Mouse (Mus musculus): ENCODE measurements around the gene Lmx1a. TPM values are rescaled to one million over a fixed set of nuclear protein-coding genes. Genes with fewer than 3 reads are reported as not detected.
A peak's percentile ranks its signal among the peaks of the same experiment; 100 is the strongest.

The Lmx1a gene
- polyA plus RNA-seq, 1 experiment from 2014 or later: 0.68 TPM

- H3K27me3 ChIP-seq (replicated peaks): peaks cover 16% of the 10 kb centered on the region; the same call in 1 of the 2 replicates
Observed at GRCm38 (mm10) chr1:167754636-167755522, 65.8 kb downstream of the Lmx1a start.

GRCm38 (mm10) chr1:167758208-167758607 lies 69.2 kb downstream of the Lmx1a start:
- ATAC-seq (ENCODE audit: low FRiP score): peak; percentile 49; the same call in 1 of the 2 replicates
- Histone ChIP-seq H3K36me3 (no peaks in the 10 kb centered on the region), H3K4me2 (no peak overlapping the region), H3K4me3 (replicated peaks) (no peak overlapping the region), H3K9ac (replicated peaks) (no peak overlapping the region), H3K27ac (replicated peaks) (no peak overlapping the region), H3K27me3 (replicated peaks) (peaks cover 17% of the 10 kb centered on the region), H3K4me1 (peaks cover 51% of the 10 kb centered on the region), H3K9me3 (replicated peaks) (no peaks in the 10 kb centered on the region)
- 17% methylated on average over 8 of the region's 8 CpGs for WGBS

More at GRCm38 (mm10) chr1:167754636-167755522, 65.8 kb downstream of the Lmx1a start:
- H3K4me3 ChIP-seq (replicated peaks): no peak overlapping the region
- peak; percentile 46; the same call in 1 of the 2 replicates for ATAC-seq (ENCODE audit: low FRiP score)
- WGBS: 10% methylated on average over 14 of the region's 14 CpGs
- H3K4me2 ChIP-seq: peak overlapping the region; percentile 9; the same call in 1 of the 2 replicates
- H3K27ac ChIP-seq (replicated peaks): no peak overlapping the region
- H3K4me1 ChIP-seq: peaks cover 33% of the 10 kb centered on the region
- no peak overlapping the region for H3K9ac ChIP-seq (replicated peaks)
- no peaks in the 10 kb centered on the region for H3K36me3 ChIP-seq
- H3K9me3 ChIP-seq (replicated peaks): no peaks in the 10 kb centered on the region

- H3K27ac ChIP-seq (replicated peaks): no peak overlapping the region
Observed at GRCm38 (mm10) chr1:167760307-167760706, 71.3 kb downstream of the Lmx1a start.

GRCm38 (mm10) chr1:167761785-167762223 lies 72.8 kb downstream of the Lmx1a start:
- H3K9me3 ChIP-seq (replicated peaks): no peaks in the 10 kb centered on the region
- H3K36me3 ChIP-seq: no peaks in the 10 kb centered on the region
- no peak overlapping the region for H3K9ac ChIP-seq (replicated peaks)
- peaks cover 36% of the 10 kb centered on the region for H3K27me3 ChIP-seq (replicated peaks)
- peak overlapping the region; percentile 21; the same call in 1 of the 2 replicates for H3K4me2 ChIP-seq
- ATAC-seq (ENCODE audit: low FRiP score): peak; percentile 32; the same call in 1 of the 2 replicates
- 5% methylated on average over 13 of the region's 13 CpGs for WGBS
- H3K4me3 ChIP-seq (replicated peaks): no peak overlapping the region
- H3K27ac ChIP-seq (replicated peaks): no peak overlapping the region
- H3K4me1 ChIP-seq: peaks cover 35% of the 10 kb centered on the region

More at GRCm38 (mm10) chr1:167760307-167760706, 71.3 kb downstream of the Lmx1a start:
- no peaks in the 10 kb centered on the region for H3K36me3 ChIP-seq
- no peak overlapping the region for H3K4me3 ChIP-seq (replicated peaks)
- peaks cover 34% of the 10 kb centered on the region for H3K27me3 ChIP-seq (replicated peaks)
- H3K4me1 ChIP-seq: peaks cover 35% of the 10 kb centered on the region
- H3K4me2 ChIP-seq: no peak overlapping the region
- WGBS: 90% methylated on average over 10 of the region's 10 CpGs
- no peak overlapping the region for H3K9ac ChIP-seq (replicated peaks)
- H3K9me3 ChIP-seq (replicated peaks): no peaks in the 10 kb centered on the region
- ATAC-seq (ENCODE audit: low FRiP score): no peak

- 59% methylated on average over 4 of the region's 4 CpGs for WGBS
- H3K4me2 ChIP-seq: no peak overlapping the region
- ATAC-seq (ENCODE audit: low FRiP score): no peak
- peaks cover 23% of the 10 kb centered on the region for H3K27me3 ChIP-seq (replicated peaks)
- H3K27ac ChIP-seq (replicated peaks): no peak overlapping the region
- H3K9me3 ChIP-seq (replicated peaks): no peaks in the 10 kb centered on the region
- H3K36me3 ChIP-seq: no peaks in the 10 kb centered on the region
- no peak overlapping the region for H3K4me3 ChIP-seq (replicated peaks)
- H3K9ac ChIP-seq (replicated peaks): no peak overlapping the region
- peaks cover 10% of the 10 kb centered on the region for H3K4me1 ChIP-seq
Observed at GRCm38 (mm10) chr1:167766619-167767018, 77.6 kb downstream of the Lmx1a start.

GRCm38 (mm10) chr1:167770457-167770856 lies 81.4 kb downstream of the Lmx1a start:
- Histone ChIP-seq H3K36me3 (no peaks in the 10 kb centered on the region), H3K9ac (replicated peaks) (no peak overlapping the region), H3K4me3 (replicated peaks) (no peak overlapping the region), H3K4me2 (no peak overlapping the region), H3K9me3 (replicated peaks) (no peaks in the 10 kb centered on the region), H3K27ac (replicated peaks) (no peak overlapping the region), H3K4me1 (no peaks in the 10 kb centered on the region), H3K27me3 (replicated peaks) (peaks cover 5% of the 10 kb centered on the region; the same call in 1 of the 2 replicates)
- no peak for ATAC-seq (ENCODE audit: low FRiP score)
- WGBS: 89% methylated on average over 7 of the region's 7 CpGs

- WGBS: 82% methylated on average over 4 of the region's 5 CpGs
Observed at GRCm38 (mm10) chr1:167779766-167780488, 90.9 kb downstream of the Lmx1a start.

GRCm38 (mm10) chr1:167781787-167782484 lies 92.9 kb downstream of the Lmx1a start:
- Histone ChIP-seq H3K4me3 (replicated peaks) (no peak overlapping the region), H3K36me3 (no peaks in the 10 kb centered on the region), H3K9ac (replicated peaks) (no peak overlapping the region), H3K27ac (replicated peaks) (no peak overlapping the region), H3K27me3 (replicated peaks) (0 out of 2 replicates have a peak, but pooled peaks cover under 1% of the 10 kb centered on the region), H3K4me2 (no peak overlapping the region), H3K4me1 (0 out of 2 replicates have a peak, but pooled peaks cover 3% of the 10 kb centered on the region), H3K9me3 (replicated peaks) (no peaks in the 10 kb centered on the region)
- no peak for ATAC-seq (ENCODE audit: low FRiP score)
- WGBS: 42% methylated on average over 10 of the region's 10 CpGs

More at GRCm38 (mm10) chr1:167779766-167780488, 90.9 kb downstream of the Lmx1a start:
- Histone ChIP-seq H3K9ac (replicated peaks) (no peak overlapping the region), H3K4me1 (0 out of 2 replicates have a peak, but pooled peaks cover 3% of the 10 kb centered on the region), H3K4me2 (no peak overlapping the region), H3K27ac (replicated peaks) (no peak overlapping the region), H3K36me3 (no peaks in the 10 kb centered on the region), H3K9me3 (replicated peaks) (no peaks in the 10 kb centered on the region), H3K4me3 (replicated peaks) (no peak overlapping the region), H3K27me3 (replicated peaks) (no peaks in the 10 kb centered on the region)
- no peak for ATAC-seq (ENCODE audit: low FRiP score)

- Histone ChIP-seq H3K9me3 (replicated peaks) (no peaks in the 10 kb centered on the region), H3K9ac (replicated peaks) (no peak overlapping the region), H3K4me3 (replicated peaks) (no peak overlapping the region), H3K27ac (replicated peaks) (no peak overlapping the region), H3K36me3 (no peaks in the 10 kb centered on the region), H3K4me1 (peaks cover 8% of the 10 kb centered on the region; the same call in 1 of the 2 replicates), H3K4me2 (no peak overlapping the region), H3K27me3 (replicated peaks) (0 out of 2 replicates have a peak, but pooled peaks cover 2% of the 10 kb centered on the region)
- 83% methylated on average over 2 of the region's 2 CpGs for WGBS
- no peak for ATAC-seq (ENCODE audit: low FRiP score)
Observed at GRCm38 (mm10) chr1:167784067-167784466, 95.0 kb downstream of the Lmx1a start.

- no peak overlapping the region for H3K9ac ChIP-seq (replicated peaks)
- H3K36me3 ChIP-seq: no peaks in the 10 kb centered on the region
- ATAC-seq (ENCODE audit: low FRiP score): no peak; the same call in 1 of the 2 replicates
- no peaks in the 10 kb centered on the region for H3K9me3 ChIP-seq (replicated peaks)
- H3K4me1 ChIP-seq: peaks cover 11% of the 10 kb centered on the region; the same call in 1 of the 2 replicates
- no peak overlapping the region for H3K4me3 ChIP-seq (replicated peaks)
- H3K4me2 ChIP-seq: peak overlapping the region; percentile 19; the same call in 1 of the 2 replicates
- H3K27ac ChIP-seq (replicated peaks): no peak overlapping the region
- 26% methylated on average over 12 of the region's 12 CpGs for whole genome bisulfite sequencing
- peaks cover 2% of the 10 kb centered on the region; the same call in 1 of the 2 replicates for H3K27me3 ChIP-seq (replicated peaks)
Observed at GRCm38 (mm10) chr1:167788684-167789413, 99.8 kb downstream of the Lmx1a start.
